Mouse (Mus musculus): ENCODE data around the gene Snf8. TPM values are rescaled to one million over a fixed set of nuclear protein-coding genes. Genes with fewer than 3 reads are reported as not detected.

The Snf8 gene
- 45.3 and 77.5 TPM in 2 replicates for polyA plus RNA-seq (2014; fragmentation: Nextera tagmentation; extraction: Ambion mirVana)

- under 1% methylated on average over 29 of the region's 29 CpGs for WGBS
- peak within 1 kb of the TSS; percentile 95 for H3K4me2 ChIP-seq (ENCODE audit: low read length)
- peaks cover 10% of the 10 kb centered on the region for H3K36me3 ChIP-seq (ENCODE audit: control insufficient read depth, insufficient read depth, low read length)
- H3K4me3 ChIP-seq (replicated peaks; ENCODE audit: low read depth, low read length), result peak within 1 kb of the TSS; percentile 59
- peak; percentile 81; the same call in 1 of the 2 replicates for ATAC-seq (ENCODE audit: low FRiP score, low TSS enrichment)
- peak; percentile 97 for DNase-seq
- peak within 1 kb of the TSS; percentile 68 for H3K27ac ChIP-seq (replicated peaks; ENCODE audit: low read depth, low read length)
- H3K4me1 ChIP-seq (ENCODE audit: control insufficient read depth, insufficient read depth, low read length), result peaks cover 12% of the 10 kb centered on the region
- H3K9me3 ChIP-seq (ENCODE audit: control insufficient read depth, low read length), result no peaks in the 10 kb centered on the region
- H3K27me3 ChIP-seq (ENCODE audit: control insufficient read depth, insufficient read depth, low read length), result no peaks in the 10 kb centered on the region
- peak within 1 kb of the TSS; percentile 59 for H3K9ac ChIP-seq (replicated peaks; ENCODE audit: low read length)
These were observed at the start of gene Snf8 for GRCm38 (mm10) chr11:96034596-96035052. TSS of gene Snf8 (plus strand) at chr11:96034885.

GRCm38 (mm10) chr11:95987854-95988447, 46.7 kb upstream of the Snf8 start:
- DNase-seq (no peak), ATAC-seq (ENCODE audit: low FRiP score, low TSS enrichment) (no peak)
- H3K9me3 ChIP-seq (ENCODE audit: control insufficient read depth, low read length), result no peaks in the 10 kb centered on the region
- H3K27ac ChIP-seq (replicated peaks; ENCODE audit: low read depth, low read length), result 0 out of 2 replicates have a peak overlapping the region, but pooled peaks have one; percentile 13
- H3K4me3 ChIP-seq (replicated peaks; ENCODE audit: low read depth, low read length), result no peak overlapping the region
- WGBS, result 80% methylated on average over 6 of the region's 6 CpGs
- no peaks in the 10 kb centered on the region for H3K27me3 ChIP-seq (ENCODE audit: control insufficient read depth, insufficient read depth, low read length)
- H3K4me1 ChIP-seq (ENCODE audit: control insufficient read depth, insufficient read depth, low read length), result peaks cover 38% of the 10 kb centered on the region
- no peaks in the 10 kb centered on the region for H3K36me3 ChIP-seq (ENCODE audit: control insufficient read depth, insufficient read depth, low read length)
- H3K9ac ChIP-seq (replicated peaks; ENCODE audit: low read length), result no peak overlapping the region
- H3K4me2 ChIP-seq (ENCODE audit: low read length), result no peak overlapping the region

DNA sequence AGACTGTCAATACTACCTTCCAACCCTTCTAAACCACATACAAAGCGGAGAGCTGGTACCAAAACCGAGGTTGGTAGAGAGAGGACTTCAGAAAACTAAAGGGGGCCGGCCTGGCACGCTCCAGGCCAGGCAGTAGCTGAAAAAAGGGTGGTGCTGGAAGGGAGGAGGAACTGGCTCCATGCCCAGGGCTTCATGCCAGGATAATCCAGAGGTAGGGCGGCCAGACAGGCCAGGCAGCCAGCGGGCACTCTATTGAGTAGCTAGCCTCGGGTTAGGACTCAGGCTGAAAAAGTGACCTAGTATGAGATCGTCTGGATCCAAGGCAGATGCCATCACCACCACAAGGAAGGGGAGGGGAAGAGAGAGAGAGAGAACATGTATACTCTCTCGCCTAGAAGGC, 46.2 kb upstream of the Snf8 start:
- ATAC-seq (ENCODE audit: low FRiP score, low TSS enrichment) (no peak), DNase-seq (peak; percentile 76)
- Histone ChIP-seq H3K36me3 (ENCODE audit: control insufficient read depth, insufficient read depth, low read length) (no peaks in the 10 kb centered on the region), H3K9ac (replicated peaks; ENCODE audit: low read length) (no peak overlapping the region), H3K4me3 (replicated peaks; ENCODE audit: low read depth, low read length) (no peak overlapping the region), H3K27ac (replicated peaks; ENCODE audit: low read depth, low read length) (0 out of 2 replicates have a peak overlapping the region, but pooled peaks have one; percentile 13), H3K9me3 (ENCODE audit: control insufficient read depth, low read length) (no peaks in the 10 kb centered on the region), H3K4me2 (ENCODE audit: low read length) (no peak overlapping the region), H3K4me1 (ENCODE audit: control insufficient read depth, insufficient read depth, low read length) (peaks cover 36% of the 10 kb centered on the region), H3K27me3 (ENCODE audit: control insufficient read depth, insufficient read depth, low read length) (no peaks in the 10 kb centered on the region)
- 44% methylated on average over 9 of the region's 9 CpGs for WGBS

DNA sequence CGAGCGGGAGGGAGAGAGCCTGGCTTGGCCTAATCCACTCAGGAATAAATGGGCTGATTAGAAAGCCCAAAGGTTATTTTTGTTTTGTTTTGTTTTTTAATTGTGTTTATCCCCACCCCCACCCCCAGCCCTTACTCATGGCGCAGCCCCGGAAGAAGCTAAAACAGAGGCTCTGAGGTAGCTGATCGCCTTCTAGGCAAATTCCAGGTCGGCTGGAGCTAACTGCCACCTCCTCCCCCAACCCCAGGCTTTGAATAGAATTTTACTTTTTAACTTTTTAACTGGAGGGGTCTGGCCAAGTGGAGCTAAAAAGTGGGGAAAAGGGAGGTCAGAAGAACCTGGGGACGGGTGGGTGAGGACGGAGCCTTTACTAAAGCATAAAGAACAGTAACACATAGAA, 44.8 kb upstream of the Snf8 start:
- H3K27ac ChIP-seq (replicated peaks; ENCODE audit: low read depth, low read length), result peak overlapping the region; percentile 93; the same call in 1 of the 2 replicates

DNA sequence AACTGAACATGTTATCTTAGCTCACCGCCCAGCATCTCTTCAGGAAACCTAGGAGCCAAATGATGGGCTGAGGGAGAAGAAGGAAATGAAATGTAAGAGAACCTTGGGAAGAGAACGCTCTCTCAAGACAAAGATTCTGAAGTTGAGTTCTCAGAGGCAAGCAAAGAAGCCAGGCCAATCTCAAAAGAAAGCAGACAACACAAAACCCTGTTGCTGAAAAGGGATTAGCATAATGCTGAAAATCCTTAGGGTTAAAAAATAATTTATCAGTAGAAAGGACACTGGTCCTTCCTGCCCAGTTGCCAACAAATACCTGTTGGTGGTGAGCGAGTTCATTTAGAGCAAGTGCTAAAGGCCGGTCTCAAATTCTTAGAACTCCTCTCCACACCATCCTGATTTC, 44.3 kb upstream of the Snf8 start:
- Histone ChIP-seq H3K4me1 (ENCODE audit: control insufficient read depth, insufficient read depth, low read length) (peaks cover 36% of the 10 kb centered on the region), H3K36me3 (ENCODE audit: control insufficient read depth, insufficient read depth, low read length) (no peaks in the 10 kb centered on the region), H3K9me3 (ENCODE audit: control insufficient read depth, low read length) (peaks cover 2% of the 10 kb centered on the region; the same call in 1 of the 2 replicates), H3K27ac (replicated peaks; ENCODE audit: low read depth, low read length) (peak overlapping the region; percentile 93), H3K4me2 (ENCODE audit: low read length) (peak overlapping the region; percentile 89), H3K4me3 (replicated peaks; ENCODE audit: low read depth, low read length) (peak overlapping the region; percentile 50), H3K9ac (replicated peaks; ENCODE audit: low read length) (peak overlapping the region; percentile 83), H3K27me3 (ENCODE audit: control insufficient read depth, insufficient read depth, low read length) (no peaks in the 10 kb centered on the region)
- DNase-seq (no peak), ATAC-seq (ENCODE audit: low FRiP score, low TSS enrichment) (no peak)
- 15% methylated on average over 4 of the region's 4 CpGs for WGBS

More for the DNA sequence above, 44.8 kb upstream of the Snf8 start:
- Histone ChIP-seq H3K36me3 (ENCODE audit: control insufficient read depth, insufficient read depth, low read length) (no peaks in the 10 kb centered on the region), H3K9ac (replicated peaks; ENCODE audit: low read length) (no peak overlapping the region; the same call in 1 of the 2 replicates), H3K9me3 (ENCODE audit: control insufficient read depth, low read length) (peaks cover 2% of the 10 kb centered on the region; the same call in 1 of the 2 replicates), H3K4me2 (ENCODE audit: low read length) (peak overlapping the region; percentile 89), H3K27me3 (ENCODE audit: control insufficient read depth, insufficient read depth, low read length) (no peaks in the 10 kb centered on the region), H3K4me3 (replicated peaks; ENCODE audit: low read depth, low read length) (no peak overlapping the region), H3K4me1 (ENCODE audit: control insufficient read depth, insufficient read depth, low read length) (peaks cover 36% of the 10 kb centered on the region)
- ATAC-seq (ENCODE audit: low FRiP score, low TSS enrichment), result no peak
- no peak for DNase-seq
- WGBS, result 39% methylated on average over 8 of the region's 8 CpGs

DNA sequence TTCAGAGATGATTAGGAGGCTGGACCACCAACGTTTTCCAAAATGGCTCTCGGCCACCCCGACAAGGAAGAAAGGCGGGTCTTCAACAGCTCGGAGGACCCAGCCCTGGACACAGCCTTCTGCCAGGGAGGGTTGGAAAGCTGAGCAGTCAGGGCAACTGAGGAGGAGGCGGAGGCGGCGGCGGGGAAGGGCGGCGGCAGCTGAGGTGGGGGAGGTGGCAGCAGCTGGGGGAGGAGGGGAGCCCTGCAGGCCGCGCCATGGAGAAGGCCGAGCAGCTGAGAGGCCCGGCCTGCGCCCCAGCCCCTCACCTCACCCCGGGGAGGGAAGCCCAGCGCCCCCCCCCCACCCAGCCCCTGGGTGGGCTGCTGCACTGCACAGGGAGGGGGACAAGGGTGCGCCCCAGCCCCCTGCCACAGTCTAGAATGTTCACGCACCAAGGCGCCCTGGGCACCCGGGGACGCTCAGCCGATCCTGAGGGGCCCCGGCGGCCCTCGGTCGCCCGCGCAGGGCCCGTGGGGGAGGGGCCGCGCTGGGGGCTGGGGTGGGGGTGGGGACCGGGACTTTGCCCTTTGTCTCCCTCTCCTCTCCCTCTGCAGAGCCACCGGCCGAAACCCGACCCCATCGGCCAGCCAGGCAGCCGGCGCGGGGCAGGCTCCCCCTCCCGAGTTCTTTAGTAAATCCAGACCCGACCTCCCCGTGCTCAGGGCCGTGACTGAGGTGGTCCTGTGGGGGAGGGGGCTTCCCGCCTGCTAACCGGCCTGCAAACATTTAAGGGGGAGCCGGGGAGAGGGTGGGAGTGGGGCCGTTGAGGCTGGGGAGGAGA, 43.6 kb upstream of the Snf8 start:
- Histone ChIP-seq H3K4me2 (ENCODE audit: low read length) (peak overlapping the region; percentile 89), H3K4me3 (replicated peaks; ENCODE audit: low read depth, low read length) (peak overlapping the region; percentile 50), H3K4me1 (ENCODE audit: control insufficient read depth, insufficient read depth, low read length) (peaks cover 36% of the 10 kb centered on the region), H3K36me3 (ENCODE audit: control insufficient read depth, insufficient read depth, low read length) (no peaks in the 10 kb centered on the region), H3K27me3 (ENCODE audit: control insufficient read depth, insufficient read depth, low read length) (no peaks in the 10 kb centered on the region), H3K9ac (replicated peaks; ENCODE audit: low read length) (peak overlapping the region; percentile 83), H3K27ac (replicated peaks; ENCODE audit: low read depth, low read length) (peak overlapping the region; percentile 93), H3K9me3 (ENCODE audit: control insufficient read depth, low read length) (peaks cover 2% of the 10 kb centered on the region; the same call in 1 of the 2 replicates)
- peak; percentile 83 for ATAC-seq (ENCODE audit: low FRiP score, low TSS enrichment)
- DNase-seq, result peak; percentile 78
- WGBS, result under 1% methylated on average over 40 of the region's 49 CpGs

- ATAC-seq (ENCODE audit: low FRiP score, low TSS enrichment) (no peak), DNase-seq (no peak)
- Histone ChIP-seq H3K9me3 (ENCODE audit: control insufficient read depth, low read length) (peaks cover 2% of the 10 kb centered on the region; the same call in 1 of the 2 replicates), H3K4me2 (ENCODE audit: low read length) (no peak overlapping the region), H3K9ac (replicated peaks; ENCODE audit: low read length) (no peak overlapping the region), H3K27ac (replicated peaks; ENCODE audit: low read depth, low read length) (no peak overlapping the region), H3K4me1 (ENCODE audit: control insufficient read depth, insufficient read depth, low read length) (peaks cover 25% of the 10 kb centered on the region), H3K27me3 (ENCODE audit: control insufficient read depth, insufficient read depth, low read length) (no peaks in the 10 kb centered on the region), H3K4me3 (replicated peaks; ENCODE audit: low read depth, low read length) (no peak overlapping the region), H3K36me3 (ENCODE audit: control insufficient read depth, insufficient read depth, low read length) (no peaks in the 10 kb centered on the region)
- 94% methylated on average over 8 of the region's 8 CpGs for WGBS
These were observed 40.5 kb upstream of the Snf8 start for GRCm38 (mm10) chr11:95994151-95994550.

DNA sequence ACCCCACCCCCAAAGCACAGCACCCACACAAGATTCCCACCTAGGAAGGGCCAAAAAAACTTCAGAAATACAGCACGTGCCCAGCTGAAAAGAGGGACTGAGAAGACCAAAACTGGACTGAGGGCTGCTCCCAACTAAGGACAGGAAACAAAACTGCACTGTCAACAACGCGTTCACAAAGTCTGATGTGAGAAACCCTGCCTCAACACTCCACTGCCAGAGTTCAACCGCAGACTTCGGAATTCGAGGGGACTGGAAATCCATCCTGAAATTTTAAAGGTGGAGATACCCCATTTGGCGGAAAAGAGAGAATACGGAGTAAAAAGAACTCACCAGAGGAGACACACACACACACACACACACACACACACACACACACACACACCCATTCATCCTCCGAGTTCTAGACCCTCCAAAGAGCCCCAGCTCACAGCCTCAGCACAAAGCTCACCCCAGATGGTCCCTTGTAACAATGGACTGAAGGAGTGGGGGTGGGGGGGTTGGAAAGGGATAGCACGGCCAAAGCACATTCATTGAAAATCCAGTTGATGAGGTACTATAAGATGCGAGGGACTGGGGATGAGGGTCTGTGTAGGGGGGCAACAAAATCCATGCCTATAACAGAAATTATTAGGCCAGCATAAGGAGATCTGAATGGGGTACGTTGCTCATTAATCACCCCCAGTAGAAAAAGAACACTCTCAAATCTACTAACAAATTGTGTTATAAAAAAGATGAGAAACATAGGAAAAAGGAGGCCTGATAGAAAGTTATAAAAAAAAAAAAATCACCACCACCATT, 31.4 kb upstream of the Snf8 start:
- no peak for ATAC-seq (ENCODE audit: low FRiP score, low TSS enrichment)
- Histone ChIP-seq H3K27ac (replicated peaks; ENCODE audit: low read depth, low read length) (peak overlapping the region; percentile 60; the same call in 1 of the 2 replicates), H3K4me1 (ENCODE audit: control insufficient read depth, insufficient read depth, low read length) (peaks cover 13% of the 10 kb centered on the region), H3K9ac (replicated peaks; ENCODE audit: low read length) (peak overlapping the region; percentile 75; the same call in 1 of the 2 replicates), H3K36me3 (ENCODE audit: control insufficient read depth, insufficient read depth, low read length) (no peaks in the 10 kb centered on the region), H3K4me3 (replicated peaks; ENCODE audit: low read depth, low read length) (peak overlapping the region; percentile 76), H3K9me3 (ENCODE audit: control insufficient read depth, low read length) (no peaks in the 10 kb centered on the region), H3K4me2 (ENCODE audit: low read length) (peak overlapping the region; percentile 67), H3K27me3 (ENCODE audit: control insufficient read depth, insufficient read depth, low read length) (no peaks in the 10 kb centered on the region)
- DNase-seq, result peak; percentile 57
- under 1% methylated on average over 12 of the region's 12 CpGs for WGBS
